Mouse (Mus musculus): ENCODE measurements around the gene Ddx55.

GRCm38 (mm10) chr5:124605041-124605622 is 52.5 kb downstream of the Ddx55 start:
- no peak for TF ChIP-seq POLR2A (IDR thresholded peaks at IDR 0.05; ENCODE audit: borderline replicate concordance, extremely low read depth, insufficient read depth, insufficient read length, poor library complexity, severe bottlenecking)
- TF ChIP-seq CTCF (IDR thresholded peaks at IDR 0.05; ENCODE audit: borderline replicate concordance, extremely low read depth, insufficient read depth, insufficient read length), result no peak

Data from brain, embryonic 14.5 days (tissue).